Mouse (Mus musculus) forebrain, postnatal 0 days (tissue): ENCODE measurements at regions not wholly inside any gene's neighbourhood (a gene's known extent, or its start where the extent isn't known, plus 50 kb on each side); places are given as distances from the start of the nearest gene placed in this dataset.

ENCODE experiments used
- ATAC-seq: fragments of 200-750 bp; cut with Nextera tagmentation; 2 replicates; pipeline ENCODE4 v1.8.0; 2017; ENCODE audit warnings: mild to moderate bottlenecking, moderate library complexity
- DNase-seq: peaks from one replicate; pipeline ENCODE4 v3.0.0-alpha.2; 2015
- H3K27ac ChIP-seq: fragments of 300-500 bp; sonication (generic); 2 replicates; pipeline ENCODE4 v1.5.1; 2014; ENCODE audit warnings: low read depth, mild to moderate bottlenecking, antibody characterized with exemption, low read length, moderate library complexity, mixed read lengths
- H3K27me3 ChIP-seq: fragments of 300-500 bp; sonication (generic); 2 replicates; pipeline ENCODE4 v1.6.1; 2014; ENCODE audit warnings: mild to moderate bottlenecking, low read length, mixed read lengths; ENCODE audit not compliant: insufficient read depth
- H3K36me3 ChIP-seq: fragments of 300-500 bp; sonication (generic); 2 replicates; pipeline ENCODE4 v1.6.1; 2014; ENCODE audit warnings: mild to moderate bottlenecking, moderate library complexity; ENCODE audit not compliant: insufficient read depth
- H3K4me1 ChIP-seq: fragments of 300-500 bp; sonication (generic); 2 replicates; pipeline ENCODE4 v1.6.1; 2014; ENCODE audit warnings: antibody characterized with exemption; ENCODE audit not compliant: insufficient read depth
- H3K4me2 ChIP-seq: fragments of 300-500 bp; sonication (generic); 2 replicates; pipeline ENCODE4 v1.6.1; 2014; ENCODE audit warnings: low read depth, mild to moderate bottlenecking, moderate library complexity
- H3K4me3 ChIP-seq: fragments of 300-500 bp; sonication (generic); 2 replicates; pipeline ENCODE4 v1.5.1; 2014; ENCODE audit warnings: low read depth, low read length, mixed read lengths
- H3K9ac ChIP-seq: fragments of 300-500 bp; sonication (generic); 2 replicates; pipeline ENCODE4 v1.6.1; 2014; ENCODE audit warnings: mild to moderate bottlenecking
- H3K9me3 ChIP-seq: fragments of 300-500 bp; sonication (generic); 2 replicates; pipeline ENCODE4 v1.6.1; 2016; ENCODE audit warnings: low read length
- CTCF ChIP-seq: sonication (generic); IDR thresholded peaks from 2 replicates; pipeline ENCODE4 v1.5.1; 2016; ENCODE audit warnings: antibody characterized with exemption, control low read depth, low read depth
- WGBS: fragments of 180-500 bp; shearing (Covaris S2); extraction: QIAGEN DNeasy Blood & Tissue Kit; methylation state at CpG from one replicate; pipeline ENCODE4 v1.1.7; 2014; 5-methylcytosine and 5-hydroxymethylcytosine counted together

DNA sequence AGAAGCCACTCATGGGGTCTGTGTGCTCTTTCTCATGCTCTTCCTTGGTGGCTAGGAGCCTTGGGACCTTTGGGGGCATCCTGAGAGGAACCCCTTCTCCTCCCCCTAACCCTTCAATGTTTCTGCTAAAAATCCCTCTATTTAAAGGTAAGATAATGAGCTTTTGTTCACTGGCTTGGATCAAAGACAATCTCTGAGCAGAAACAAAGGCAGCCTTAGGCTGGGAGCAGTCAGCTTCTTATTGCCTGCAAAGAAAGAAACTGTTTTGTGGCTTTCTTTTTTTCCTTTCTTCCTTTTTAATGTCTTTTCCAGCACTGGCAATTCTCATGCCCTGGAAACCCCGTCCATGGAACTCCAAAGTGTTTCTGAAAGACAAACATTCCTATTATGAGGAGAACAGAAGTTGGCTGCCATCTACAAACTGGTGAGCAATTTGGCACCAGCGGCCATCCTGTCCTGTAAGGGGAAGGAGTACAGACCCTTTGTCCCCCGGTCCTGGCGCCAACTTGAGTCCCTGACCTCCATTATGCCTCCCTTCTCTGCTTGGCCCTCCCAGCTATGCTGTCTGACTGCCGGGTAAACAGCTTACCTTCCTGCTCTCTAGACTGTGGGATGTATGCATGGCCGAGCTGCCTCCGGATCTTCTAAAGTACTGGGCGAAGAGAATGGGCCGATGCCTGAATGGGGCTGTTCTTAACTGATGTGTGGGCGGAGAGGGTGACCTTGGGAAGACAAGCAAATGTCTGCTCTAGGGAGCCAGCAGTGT, 56.4 kb upstream of the Pabpc6 start:
- no peak for TF ChIP-seq CTCF
- Histone ChIP-seq H3K4me3 (no peak overlapping the region), H3K9me3 (no peaks in the 10 kb centered on the region), H3K27me3 (no peaks in the 10 kb centered on the region), H3K4me2 (no peak overlapping the region), H3K4me1 (no peaks in the 10 kb centered on the region; the same call in 1 of the 2 replicates), H3K27ac (peak overlapping the region; percentile 62), H3K36me3 (no peaks in the 10 kb centered on the region), H3K9ac (no peak overlapping the region)
- ATAC-seq: peak; percentile 93
- 10% methylated on average over 10 of the region's 10 CpGs for WGBS
- DNase-seq: peak; percentile 75

DNA sequence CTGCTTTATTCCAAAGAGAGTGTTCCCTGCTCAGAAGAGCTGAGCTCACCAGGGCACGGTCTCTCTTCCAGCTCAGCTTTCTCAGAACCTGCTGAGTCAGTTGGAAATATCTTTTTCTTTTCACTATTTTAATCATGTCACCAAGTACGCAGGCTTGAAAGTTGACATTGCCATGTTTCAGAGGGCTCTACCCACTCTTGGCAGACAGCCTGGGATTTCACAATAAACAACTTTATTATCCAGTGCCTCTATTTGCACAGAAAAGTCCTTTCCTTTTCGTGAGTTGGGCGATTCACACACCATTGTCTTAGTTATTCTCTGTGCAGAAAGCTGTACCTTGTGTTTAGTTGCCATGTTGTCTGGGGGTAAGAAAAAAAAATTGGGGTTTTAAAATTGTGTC, 54.0 kb upstream of the Pabpc6 start:
- no peak for TF ChIP-seq CTCF
- H3K27ac ChIP-seq: no peak overlapping the region

DNA sequence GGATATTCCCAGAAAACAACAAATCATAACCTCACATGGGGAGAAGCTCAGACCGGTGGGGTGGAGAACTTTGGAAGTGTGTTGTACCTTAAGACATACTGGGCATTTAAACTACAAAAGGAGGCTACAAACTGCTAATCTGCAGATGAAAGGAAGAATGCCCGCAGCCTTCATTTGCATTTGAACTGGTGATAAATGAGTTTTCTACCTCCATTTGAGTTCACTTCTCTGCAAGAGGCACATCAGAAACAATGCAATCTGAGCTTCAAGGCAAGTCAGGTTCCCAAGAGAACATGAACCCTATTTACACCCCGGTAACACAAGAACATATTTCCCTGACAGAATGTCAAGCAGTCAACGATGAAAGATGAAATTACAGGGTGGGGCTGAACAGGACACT, 53.2 kb upstream of the Pabpc6 start:
- WGBS: 7% methylated on average over 4 of the region's 4 CpGs
- no peak overlapping the region for H3K4me2 ChIP-seq
- no peaks in the 10 kb centered on the region; the same call in 1 of the 2 replicates for H3K4me1 ChIP-seq
- no peaks in the 10 kb centered on the region for H3K27me3 ChIP-seq
- no peak overlapping the region for H3K27ac ChIP-seq
- H3K4me3 ChIP-seq: no peak overlapping the region
- TF ChIP-seq CTCF: no peak
- H3K9me3 ChIP-seq: no peaks in the 10 kb centered on the region
- DNase-seq (no peak), ATAC-seq (no peak)
- no peaks in the 10 kb centered on the region for H3K36me3 ChIP-seq
- no peak overlapping the region for H3K9ac ChIP-seq

More for the DNA sequence above, 54.0 kb upstream of the Pabpc6 start:
- no peak for DNase-seq
- Histone ChIP-seq H3K9ac (no peak overlapping the region), H3K4me2 (no peak overlapping the region), H3K4me3 (no peak overlapping the region), H3K27me3 (no peaks in the 10 kb centered on the region), H3K4me1 (no peaks in the 10 kb centered on the region; the same call in 1 of the 2 replicates), H3K9me3 (no peaks in the 10 kb centered on the region), H3K36me3 (no peaks in the 10 kb centered on the region)
- 13% methylated on average over 4 of the region's 4 CpGs for WGBS
- no peak for ATAC-seq
